Mouse (Mus musculus): ENCODE data around the gene Tbc1d9. TPM values are rescaled to one million over a fixed set of nuclear protein-coding genes. Genes with fewer than 3 reads are reported as not detected.

Gene Tbc1d9
- polyA plus RNA-seq, 1 experiment from 2014 or later = 4.8 TPM

GRCm38 (mm10) chr8:83217891-83218290, 52.7 kb downstream of the Tbc1d9 start:
- no peaks in the 10 kb centered on the region for H3K9me3 ChIP-seq (replicated peaks)
- peaks cover 8% of the 10 kb centered on the region for H3K36me3 ChIP-seq
- 88% methylated on average over 2 of the region's 2 CpGs for WGBS
- H3K4me3 ChIP-seq = no peak overlapping the region
- H3K27me3 ChIP-seq (ENCODE audit: low read depth, poor library complexity, severe bottlenecking) = no peaks in the 10 kb centered on the region
- H3K4me1 ChIP-seq = 0 out of 2 replicates have a peak, but pooled peaks cover 5% of the 10 kb centered on the region
- DNase-seq (ENCODE audit: low spot score) = no peak
- no peak overlapping the region for H3K27ac ChIP-seq (replicated peaks)

GRCm38 (mm10) chr8:83219392-83219791, 54.2 kb downstream of the Tbc1d9 start:
- Histone ChIP-seq H3K27ac (replicated peaks) (no peak overlapping the region), H3K36me3 (peaks cover 8% of the 10 kb centered on the region; the same call in 1 of the 2 replicates), H3K4me3 (no peak overlapping the region), H3K27me3 (ENCODE audit: low read depth, poor library complexity, severe bottlenecking) (no peaks in the 10 kb centered on the region), H3K9me3 (replicated peaks) (no peaks in the 10 kb centered on the region), H3K4me1 (0 out of 2 replicates have a peak, but pooled peaks cover 5% of the 10 kb centered on the region)
- 90% methylated on average over 8 of the region's 8 CpGs for WGBS
- DNase-seq (ENCODE audit: low spot score) = no peak

- Histone ChIP-seq H3K9me3 (replicated peaks) (no peaks in the 10 kb centered on the region), H3K27ac (replicated peaks) (no peak overlapping the region), H3K27me3 (ENCODE audit: low read depth, poor library complexity, severe bottlenecking) (no peaks in the 10 kb centered on the region), H3K36me3 (peaks cover 8% of the 10 kb centered on the region; the same call in 1 of the 2 replicates), H3K4me1 (no peaks in the 10 kb centered on the region), H3K4me3 (no peak overlapping the region)
- no peak for DNase-seq (ENCODE audit: low spot score)
- WGBS = 93% methylated on average over 3 of the region's 3 CpGs
Measured at GRCm38 (mm10) chr8:83220746-83221145, 55.6 kb downstream of the Tbc1d9 start.

DNA sequence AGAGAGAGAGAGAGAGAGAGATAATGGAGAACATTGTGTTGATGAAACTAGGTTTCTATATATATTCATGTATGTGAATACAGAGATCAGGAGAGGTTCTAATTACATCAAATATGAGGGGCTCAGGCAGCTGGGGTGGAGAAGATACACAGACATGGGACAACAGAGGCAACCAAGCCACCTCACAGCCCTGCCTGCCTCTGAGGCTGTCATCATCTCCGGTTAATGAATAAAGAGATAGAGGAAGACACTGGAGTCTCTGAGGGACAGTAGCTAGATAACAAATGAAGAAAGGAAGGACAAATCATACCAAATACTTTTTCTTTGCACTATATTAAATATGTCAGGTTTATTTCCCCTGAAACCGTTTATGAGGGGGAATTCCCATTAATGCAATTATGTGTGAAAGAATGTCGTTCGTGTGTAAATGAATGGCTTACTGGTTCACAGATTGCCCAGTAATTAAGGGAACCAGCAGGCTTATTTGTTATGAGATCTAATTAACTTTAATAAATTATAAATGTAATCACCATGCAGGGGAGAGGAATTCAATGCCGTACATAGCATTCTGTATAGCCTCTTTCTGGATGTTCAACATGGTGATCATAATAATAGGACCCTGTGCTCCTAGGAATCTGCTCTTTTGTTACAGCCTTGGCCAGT, 59.7 kb downstream of the Tbc1d9 start:
- 89% methylated on average over 5 of the region's 5 CpGs for WGBS
- peaks cover 8% of the 10 kb centered on the region; the same call in 1 of the 2 replicates for H3K36me3 ChIP-seq

GRCm38 (mm10) chr8:83225598-83225997, 60.4 kb downstream of the Tbc1d9 start:
- H3K27me3 ChIP-seq (ENCODE audit: low read depth, poor library complexity, severe bottlenecking) = no peaks in the 10 kb centered on the region
- no peaks in the 10 kb centered on the region for H3K4me1 ChIP-seq
- DNase-seq (ENCODE audit: low spot score) = no peak
- no peak overlapping the region for H3K4me3 ChIP-seq
- H3K36me3 ChIP-seq = peaks cover 8% of the 10 kb centered on the region; the same call in 1 of the 2 replicates
- H3K9me3 ChIP-seq (replicated peaks) = no peaks in the 10 kb centered on the region
- no peak overlapping the region for H3K27ac ChIP-seq (replicated peaks)
- 91% methylated on average over 2 of the region's 2 CpGs for WGBS

More for the DNA sequence above, 59.7 kb downstream of the Tbc1d9 start:
- no peak overlapping the region for H3K27ac ChIP-seq (replicated peaks)
- H3K4me1 ChIP-seq = no peaks in the 10 kb centered on the region
- DNase-seq (ENCODE audit: low spot score) = no peak
- no peak overlapping the region for H3K4me3 ChIP-seq
- H3K27me3 ChIP-seq (ENCODE audit: low read depth, poor library complexity, severe bottlenecking) = no peaks in the 10 kb centered on the region
- H3K9me3 ChIP-seq (replicated peaks) = no peaks in the 10 kb centered on the region

GRCm38 (mm10) chr8:83227336-83227735, 62.2 kb downstream of the Tbc1d9 start:
- H3K4me3 ChIP-seq = no peak overlapping the region
- peaks cover 8% of the 10 kb centered on the region; the same call in 1 of the 2 replicates for H3K36me3 ChIP-seq
- DNase-seq (ENCODE audit: low spot score) = no peak
- H3K4me1 ChIP-seq = no peaks in the 10 kb centered on the region
- 89% methylated on average over 5 of the region's 5 CpGs for WGBS
- H3K27me3 ChIP-seq (ENCODE audit: low read depth, poor library complexity, severe bottlenecking) = no peaks in the 10 kb centered on the region
- H3K27ac ChIP-seq (replicated peaks) = no peak overlapping the region
- H3K9me3 ChIP-seq (replicated peaks) = no peaks in the 10 kb centered on the region

GRCm38 (mm10) chr8:83233099-83233498, 67.9 kb downstream of the Tbc1d9 start:
- no peaks in the 10 kb centered on the region for H3K9me3 ChIP-seq (replicated peaks)
- no peak overlapping the region for H3K27ac ChIP-seq (replicated peaks)
- no peak overlapping the region for H3K4me3 ChIP-seq
- no peak for DNase-seq (ENCODE audit: low spot score)
- no peaks in the 10 kb centered on the region for H3K4me1 ChIP-seq
- WGBS = 86% methylated on average over 4 of the region's 4 CpGs
- peaks cover 35% of the 10 kb centered on the region for H3K36me3 ChIP-seq
- no peaks in the 10 kb centered on the region for H3K27me3 ChIP-seq (ENCODE audit: low read depth, poor library complexity, severe bottlenecking)

DNA sequence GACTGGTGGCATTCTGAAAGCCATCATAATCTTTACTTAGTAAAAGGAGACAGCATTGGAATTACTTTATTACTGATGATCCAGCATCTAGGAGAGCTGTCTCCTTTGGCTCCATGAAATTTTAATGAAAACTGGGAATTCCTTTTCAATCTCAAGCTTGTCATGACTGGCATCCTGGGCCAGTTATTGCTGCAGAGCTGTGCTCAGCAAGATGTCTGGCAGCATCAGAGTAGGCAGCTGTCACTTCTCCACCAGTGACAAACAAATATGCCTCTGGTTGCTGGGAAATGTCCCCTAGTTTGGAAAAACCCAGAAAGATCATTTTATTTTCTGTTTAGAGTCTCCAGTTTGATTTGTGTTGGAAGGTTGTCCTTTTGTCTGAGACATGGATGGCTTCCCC, 74.2 kb downstream of the Tbc1d9 start:
- no peak overlapping the region for H3K27ac ChIP-seq (replicated peaks)
- no peak overlapping the region for H3K4me3 ChIP-seq
- no peaks in the 10 kb centered on the region for H3K27me3 ChIP-seq (ENCODE audit: low read depth, poor library complexity, severe bottlenecking)
- DNase-seq (ENCODE audit: low spot score) = no peak
- no peaks in the 10 kb centered on the region for H3K9me3 ChIP-seq (replicated peaks)
- peaks cover 67% of the 10 kb centered on the region for H3K36me3 ChIP-seq
- H3K4me1 ChIP-seq = no peaks in the 10 kb centered on the region

DNA sequence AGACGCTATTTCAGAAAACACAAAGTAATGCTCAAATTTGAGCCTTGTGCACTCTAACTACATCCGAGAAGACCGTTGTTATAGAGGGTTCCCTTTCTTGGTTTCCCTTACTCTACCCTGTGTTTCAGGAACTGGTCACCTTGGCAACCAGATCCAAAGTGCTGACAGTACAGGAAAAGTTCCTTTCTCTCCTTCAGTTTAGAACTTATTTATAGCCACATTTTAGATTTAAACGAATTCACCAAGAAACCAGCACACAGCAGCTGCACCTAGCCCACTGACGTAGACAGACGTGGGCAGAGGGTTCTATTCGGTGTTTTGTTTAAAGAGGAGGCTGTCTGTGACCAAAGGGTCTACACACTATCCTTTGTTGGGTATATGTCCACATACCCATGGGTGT, 79.0 kb downstream of the Tbc1d9 start:
- peaks cover 60% of the 10 kb centered on the region for H3K36me3 ChIP-seq

DNA sequence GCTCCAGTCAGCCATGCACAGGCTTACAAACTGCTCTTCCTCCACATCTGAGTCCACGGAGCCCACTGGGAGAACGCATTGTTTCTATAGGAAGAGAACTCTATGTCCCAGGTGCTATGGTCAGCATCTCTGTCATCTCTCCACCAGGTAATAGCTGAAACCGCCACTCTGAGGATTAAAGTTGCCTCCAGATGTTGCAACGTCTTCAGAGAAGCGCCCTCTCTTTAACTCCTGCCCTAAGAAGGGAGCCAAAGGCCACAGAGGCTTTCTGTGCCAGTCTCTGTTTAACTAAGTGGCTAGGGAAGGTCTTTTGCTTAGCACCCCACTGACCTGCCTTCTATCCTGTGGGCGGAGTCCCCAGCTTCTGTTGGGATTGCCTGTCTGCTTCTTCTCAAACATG, 85.7 kb downstream of the Tbc1d9 start:
- peaks cover 26% of the 10 kb centered on the region for H3K4me1 ChIP-seq
- H3K27me3 ChIP-seq (ENCODE audit: low read depth, poor library complexity, severe bottlenecking) = no peaks in the 10 kb centered on the region
- H3K9me3 ChIP-seq (replicated peaks) = no peaks in the 10 kb centered on the region
- H3K27ac ChIP-seq (replicated peaks) = peak overlapping the region; percentile 59
- WGBS = 84% methylated on average over 6 of the region's 6 CpGs
- no peak for DNase-seq (ENCODE audit: low spot score)
- H3K4me3 ChIP-seq = no peak overlapping the region
- peaks cover 61% of the 10 kb centered on the region for H3K36me3 ChIP-seq

More for the DNA sequence above, 79.0 kb downstream of the Tbc1d9 start:
- H3K4me1 ChIP-seq = no peaks in the 10 kb centered on the region
- no peak for DNase-seq (ENCODE audit: low spot score)
- no peaks in the 10 kb centered on the region for H3K27me3 ChIP-seq (ENCODE audit: low read depth, poor library complexity, severe bottlenecking)
- 94% methylated on average over 7 of the region's 7 CpGs for WGBS
- H3K4me3 ChIP-seq = no peak overlapping the region
- H3K9me3 ChIP-seq (replicated peaks) = no peaks in the 10 kb centered on the region
- H3K27ac ChIP-seq (replicated peaks) = no peak overlapping the region

DNA sequence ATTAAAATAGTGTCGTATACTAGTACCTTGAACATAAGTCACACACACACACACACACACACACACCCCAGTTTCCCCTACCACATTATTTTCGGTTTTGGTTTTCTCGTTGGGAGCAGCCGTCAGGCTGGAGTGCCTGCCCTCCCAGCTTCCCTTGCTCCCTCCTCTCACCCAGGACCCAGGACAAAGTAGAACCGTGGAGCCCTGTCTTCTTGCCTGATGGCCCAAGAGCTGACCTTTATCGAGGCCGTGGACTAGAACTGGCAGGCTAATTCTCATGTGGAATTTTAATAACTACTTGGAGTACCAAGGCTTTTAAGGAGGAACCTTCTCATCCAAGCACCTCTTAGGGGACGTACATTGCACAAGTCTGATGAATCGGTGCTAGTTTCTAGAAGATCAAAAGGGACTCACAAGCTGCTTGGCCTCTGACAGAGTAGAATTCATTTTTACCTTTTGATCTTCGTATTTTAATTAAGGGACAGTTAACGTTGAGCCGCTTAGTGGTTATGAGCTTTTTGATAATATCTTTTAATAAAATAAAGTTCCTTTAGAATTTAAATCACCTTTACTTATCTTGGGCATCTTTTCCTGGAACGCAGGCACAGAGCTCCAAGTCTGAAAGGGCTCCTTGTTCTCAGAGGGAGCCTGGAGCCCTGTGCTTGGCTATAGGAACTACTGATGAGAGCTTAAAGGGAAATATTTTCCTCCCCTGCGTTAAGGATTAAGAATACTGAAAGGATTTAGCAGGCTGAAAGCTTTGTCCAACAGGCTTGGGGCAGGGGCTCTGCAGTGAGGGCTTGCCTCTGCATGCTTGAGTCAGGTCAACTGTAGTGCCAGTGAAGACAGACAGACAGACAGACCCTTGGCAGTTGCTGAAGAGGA, 86.5 kb downstream of the Tbc1d9 start:
- peaks cover 26% of the 10 kb centered on the region for H3K4me1 ChIP-seq
- H3K9me3 ChIP-seq (replicated peaks) = no peaks in the 10 kb centered on the region
- 68% methylated on average over 14 of the region's 14 CpGs for WGBS
- no peaks in the 10 kb centered on the region for H3K27me3 ChIP-seq (ENCODE audit: low read depth, poor library complexity, severe bottlenecking)
- H3K4me3 ChIP-seq = no peak overlapping the region
- peaks cover 65% of the 10 kb centered on the region for H3K36me3 ChIP-seq
- DNase-seq (ENCODE audit: low spot score) = peak; percentile 24
- peak overlapping the region; percentile 59 for H3K27ac ChIP-seq (replicated peaks)

DNA sequence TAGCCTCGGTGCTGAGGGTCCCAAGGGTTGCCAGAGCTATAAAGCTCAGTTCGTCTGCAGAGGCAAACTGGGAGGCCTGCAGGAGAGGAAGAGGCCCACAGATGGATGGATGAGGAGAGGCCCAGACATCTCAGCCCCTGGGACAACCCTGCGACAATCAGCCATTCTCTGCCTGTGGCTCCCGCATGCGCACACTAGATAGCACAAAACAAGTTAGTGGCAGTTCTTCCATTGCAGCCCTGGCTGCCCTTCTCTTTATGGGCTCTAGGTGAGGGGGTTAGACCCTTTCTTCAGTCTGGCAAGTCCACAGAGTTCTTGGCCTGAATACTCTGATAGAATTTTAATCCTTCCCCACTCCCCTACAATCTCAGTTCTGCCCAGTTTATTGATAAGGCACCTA, 87.6 kb downstream of the Tbc1d9 start:
- peaks cover 73% of the 10 kb centered on the region for H3K36me3 ChIP-seq
- no peaks in the 10 kb centered on the region for H3K27me3 ChIP-seq (ENCODE audit: low read depth, poor library complexity, severe bottlenecking)
- 85% methylated on average over 5 of the region's 5 CpGs for WGBS
- H3K9me3 ChIP-seq (replicated peaks) = no peaks in the 10 kb centered on the region
- peak overlapping the region; percentile 4 for H3K27ac ChIP-seq (replicated peaks)
- H3K4me3 ChIP-seq = no peak overlapping the region
- no peak for DNase-seq (ENCODE audit: low spot score)
- peaks cover 26% of the 10 kb centered on the region for H3K4me1 ChIP-seq

GRCm38 (mm10) chr8:83257631-83258030, 92.5 kb downstream of the Tbc1d9 start:
- 95% methylated on average over 5 of the region's 5 CpGs for WGBS
- Histone ChIP-seq H3K4me1 (peaks cover 3% of the 10 kb centered on the region; the same call in 1 of the 2 replicates), H3K27ac (replicated peaks) (no peak overlapping the region), H3K27me3 (ENCODE audit: low read depth, poor library complexity, severe bottlenecking) (no peaks in the 10 kb centered on the region), H3K36me3 (peaks cover 87% of the 10 kb centered on the region), H3K4me3 (no peak overlapping the region), H3K9me3 (replicated peaks) (no peaks in the 10 kb centered on the region)
- DNase-seq (ENCODE audit: low spot score) = no peak

All from midbrain, embryonic 10.5 days (tissue).